Mouse (Mus musculus): ENCODE measurements around the gene Nfasc. TPM values are rescaled to one million over a fixed set of nuclear protein-coding genes. Genes with fewer than 3 reads are reported as not detected.
A peak's percentile ranks its signal among the peaks of the same experiment; 100 is the strongest.

The Nfasc gene
- total RNA-seq, 2 experiments from 2014 or later: 155 to 161 TPM

DNA sequence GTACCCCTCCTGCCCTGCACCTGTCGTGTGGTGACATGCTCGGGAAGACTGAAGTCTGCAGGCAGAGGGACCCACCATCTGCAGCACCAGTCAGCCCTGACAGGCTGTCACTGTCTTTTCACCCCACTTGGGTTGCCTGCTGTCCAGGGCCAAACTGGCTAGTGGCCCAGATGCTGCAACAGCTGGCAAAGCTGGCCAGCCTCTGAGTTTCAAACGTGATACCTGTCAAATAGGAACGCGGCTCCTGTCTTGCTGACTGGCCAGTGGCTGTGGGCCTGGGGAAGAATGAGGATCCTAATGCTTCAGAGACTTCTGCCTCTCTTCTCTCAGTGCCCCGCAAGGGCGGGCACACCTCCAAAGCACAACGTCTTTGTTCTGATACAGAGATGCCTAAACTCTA, 197.8 kb downstream of the Nfasc start:
- peak overlapping the region; percentile 92; the same call in 1 of the 2 replicates for H3K27ac ChIP-seq

DNA sequence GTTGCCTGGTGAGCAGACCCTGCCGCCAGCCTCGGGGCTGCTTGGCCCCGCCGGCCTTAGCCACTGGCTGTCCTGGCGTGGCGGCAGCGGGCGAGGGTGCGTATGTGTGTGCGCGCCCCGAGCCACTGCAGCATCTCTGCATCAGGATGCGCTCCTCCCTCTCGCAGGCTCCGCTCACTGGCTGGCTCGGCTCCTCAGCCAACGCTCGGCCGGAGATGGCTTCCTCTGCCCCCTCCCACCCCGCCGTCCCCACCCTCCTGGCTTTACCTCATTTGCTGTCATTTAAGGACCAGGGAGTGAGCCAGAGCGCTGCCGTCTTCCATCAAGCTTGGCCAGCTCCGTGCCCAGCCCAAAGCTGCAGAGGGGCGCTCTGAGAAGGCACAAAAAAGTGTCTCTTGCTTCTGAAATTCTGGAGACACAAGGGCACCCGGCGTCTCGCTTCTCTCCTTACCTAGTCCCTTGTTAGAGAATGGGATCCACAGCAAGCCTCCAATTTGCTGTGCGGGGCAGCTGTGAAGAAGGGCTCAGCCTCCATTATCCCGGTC, 198.8 kb downstream of the Nfasc start, which contains the start of gene Cntn2:
Cntn2 (minus strand) TSS at position 495 of the 545 bp plus-strand sequence.
- DNase-seq (ENCODE audit: extremely low spot score in 1 of 2, low spot score in 2 of 2): peak; percentile 75 to 79
- Histone ChIP-seq H3K27ac (peak within 1 kb of the TSS; percentile 92), H3K4me3 (peak within 1 kb of the TSS; percentile 85)
- intact Hi-C loops (cut with DNase I): loop anchor here (5.0 kb wide), 1 partner anchor 39 kb away; no protein-coding TSS in a partner anchor
- no peak for TF ChIP-seq CTCF (IDR thresholded peaks at IDR 0.05)

More for the DNA sequence above, 197.8 kb downstream of the Nfasc start:
- no peak for TF ChIP-seq CTCF (IDR thresholded peaks at IDR 0.05)
- H3K4me3 ChIP-seq: no peak overlapping the region
- no peak for DNase-seq (ENCODE audit: extremely low spot score in 1 of 2, low spot score in 2 of 2)
- intact Hi-C loops (cut with DNase I): loop anchor here (5.0 kb wide), 1 partner anchor 39 kb away; no protein-coding TSS in a partner anchor

DNA sequence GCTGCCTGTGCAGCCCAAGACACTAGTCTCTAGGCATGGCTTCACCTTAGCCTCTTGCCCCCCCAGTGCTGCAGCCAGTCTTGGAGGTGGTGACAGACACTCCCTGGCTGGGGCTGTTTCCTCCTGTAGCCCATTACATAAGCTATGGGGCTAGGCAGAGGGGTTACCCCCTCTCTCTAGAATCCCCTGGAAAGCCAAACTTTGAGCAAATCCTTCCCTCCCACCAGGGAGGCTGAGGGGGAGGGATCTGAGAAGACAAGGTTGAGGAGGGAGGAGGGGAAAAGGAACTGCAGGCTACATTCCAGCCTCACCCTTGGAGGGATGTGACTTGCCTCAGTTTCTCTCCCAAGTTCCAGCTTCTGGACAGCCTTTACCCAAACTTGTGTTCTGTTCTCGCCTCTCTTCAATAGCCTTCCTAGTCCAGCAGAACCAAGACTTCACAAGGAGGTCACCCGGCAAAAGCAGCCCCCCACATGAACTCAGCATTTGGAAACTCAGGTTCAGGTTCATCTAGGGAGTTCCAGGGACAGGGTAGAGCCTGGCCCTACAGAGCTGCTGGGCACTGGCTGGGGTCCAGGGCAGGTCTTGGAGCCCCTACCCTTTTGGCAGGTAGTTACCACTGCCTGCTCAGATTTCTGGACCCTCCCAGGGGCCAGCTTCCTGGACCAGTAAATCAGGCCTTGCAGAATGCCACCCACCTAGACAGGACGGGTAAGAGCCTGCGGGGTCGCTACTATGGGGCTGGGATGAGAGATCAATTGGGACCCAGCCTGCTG, 199.6 kb downstream of the Nfasc start:
- no peak for DNase-seq (ENCODE audit: extremely low spot score in 1 of 2, low spot score in 2 of 2)
- H3K27ac ChIP-seq: peak overlapping the region; percentile 92
- intact Hi-C loops (cut with DNase I): loop anchor here (5.0 kb wide), 1 partner anchor 40 kb away; no protein-coding TSS in a partner anchor
- no peak for TF ChIP-seq CTCF (IDR thresholded peaks at IDR 0.05)
- H3K4me3 ChIP-seq: peak overlapping the region; percentile 85

DNA sequence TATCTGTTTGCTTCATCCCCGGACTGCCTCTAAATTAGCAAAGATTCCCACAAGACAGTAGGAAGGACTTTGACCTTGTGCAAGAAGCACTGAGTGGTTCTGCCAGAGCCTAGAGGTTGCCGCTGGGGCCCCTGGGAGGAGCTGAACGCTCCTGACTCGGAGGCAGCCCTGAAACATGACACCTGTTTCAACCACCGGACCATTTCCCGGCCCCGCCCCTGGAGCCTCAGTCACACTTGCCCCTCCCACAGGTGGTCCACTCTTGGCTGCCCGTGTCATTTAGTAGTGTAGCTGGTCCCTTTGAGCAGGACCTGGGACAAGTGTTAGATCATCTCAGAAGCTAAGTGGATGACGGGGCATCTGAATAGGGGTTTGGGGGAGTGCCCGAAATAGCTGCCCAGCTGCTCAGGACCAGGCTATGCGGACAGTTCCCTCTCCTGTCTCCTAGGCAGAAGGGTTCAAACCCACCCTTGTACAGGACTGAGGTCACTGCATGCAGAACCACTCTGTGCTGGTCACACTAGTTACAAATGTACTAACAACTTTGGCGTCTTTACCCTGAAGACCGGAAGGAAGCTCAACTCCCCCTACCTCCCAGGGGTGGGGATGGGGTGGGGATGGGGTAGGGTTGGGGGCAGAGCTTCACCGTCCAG, 200.3 kb downstream of the Nfasc start:
- intact Hi-C loops (cut with DNase I): loop anchor here (5.0 kb wide), 1 partner anchor 41 kb away; no protein-coding TSS in a partner anchor
- Histone ChIP-seq H3K4me3 (peak overlapping the region; percentile 85), H3K27ac (peak overlapping the region; percentile 92)
- DNase-seq (ENCODE audit: extremely low spot score in 1 of 2, low spot score in 2 of 2): no peak
- TF ChIP-seq CTCF (IDR thresholded peaks at IDR 0.05): no peak

DNA sequence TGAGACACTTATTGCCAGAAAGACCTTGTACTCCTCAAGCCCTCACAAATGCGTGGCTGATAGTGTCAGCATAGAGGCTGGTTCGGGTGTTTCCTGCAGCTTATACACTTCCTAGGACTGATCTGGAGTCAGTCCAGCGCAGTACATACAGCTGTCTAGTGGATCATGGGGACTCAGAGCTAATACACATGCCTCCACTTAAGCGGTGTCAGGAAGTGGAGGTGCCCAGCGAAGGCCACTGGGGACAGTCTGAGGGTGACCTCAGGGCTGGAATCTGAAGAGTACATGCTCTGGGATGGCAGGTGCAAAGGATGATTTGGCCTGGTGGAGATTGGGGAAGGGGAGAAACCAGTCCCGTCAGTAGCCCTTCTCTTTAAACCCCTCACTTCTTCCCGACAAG, 200.9 kb downstream of the Nfasc start:
- Histone ChIP-seq H3K4me3 (peak overlapping the region; percentile 85), H3K27ac (0 out of 2 replicates have a peak overlapping the region, but pooled peaks have one; percentile 3)
- DNase-seq (ENCODE audit: extremely low spot score in 1 of 2, low spot score in 2 of 2): no peak
- no peak for TF ChIP-seq CTCF (IDR thresholded peaks at IDR 0.05)
- intact Hi-C loops (cut with DNase I): loop anchor here (5.0 kb wide), 1 partner anchor 42 kb away; no protein-coding TSS in a partner anchor

DNA sequence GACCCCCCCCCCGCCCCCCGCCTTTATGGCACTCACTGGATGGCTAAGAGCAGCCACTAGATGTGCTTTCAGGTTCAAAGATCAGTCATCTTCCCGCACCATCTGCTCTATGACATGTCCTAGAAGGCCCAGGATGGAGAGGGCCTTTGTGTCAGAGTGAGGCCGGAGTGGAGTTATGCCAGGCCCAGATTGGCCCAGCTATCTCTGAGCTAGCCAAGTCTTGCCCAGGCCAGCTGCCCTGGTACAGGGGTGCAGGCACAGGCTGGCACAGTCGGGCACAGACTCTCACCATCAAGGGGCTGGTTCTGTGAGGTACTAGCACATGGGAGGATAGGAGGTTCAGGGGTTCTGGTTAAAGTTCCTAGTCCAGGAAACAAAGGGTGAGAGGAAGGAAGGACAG, 203.9 kb downstream of the Nfasc start:
- no peak overlapping the region for H3K4me3 ChIP-seq
- intact Hi-C loops (cut with DNase I): no loop called here
- peak overlapping the region; percentile 57 for H3K27ac ChIP-seq
- no peak for DNase-seq (ENCODE audit: extremely low spot score in 1 of 2, low spot score in 2 of 2)
- no peak for TF ChIP-seq CTCF (IDR thresholded peaks at IDR 0.05)

DNA sequence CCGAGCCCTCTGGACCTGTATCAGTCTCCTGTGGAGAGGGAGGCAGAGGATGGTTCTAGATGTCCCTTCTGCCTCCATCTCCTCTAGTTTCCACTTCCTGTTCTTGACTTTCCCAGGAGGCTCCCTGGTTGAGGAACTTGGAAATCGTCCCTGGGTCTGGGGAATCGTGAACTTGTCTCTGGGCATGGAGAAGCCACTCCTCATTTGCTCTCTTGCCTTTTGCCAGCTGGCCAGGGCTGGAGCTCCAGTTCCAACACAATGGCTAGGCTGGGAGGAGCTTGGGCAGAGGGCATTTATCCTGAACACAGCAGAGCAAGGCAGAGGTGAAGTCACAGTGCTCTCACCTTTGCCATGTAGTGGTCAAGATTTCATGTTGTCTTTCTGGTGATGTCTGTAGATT, 205.2 kb downstream of the Nfasc start:
- no peak overlapping the region for H3K4me3 ChIP-seq
- TF ChIP-seq CTCF (IDR thresholded peaks at IDR 0.05): no peak
- intact Hi-C loops (cut with DNase I): no loop called here
- DNase-seq (ENCODE audit: extremely low spot score in 1 of 2, low spot score in 2 of 2): no peak
- no peak overlapping the region for H3K27ac ChIP-seq

DNA sequence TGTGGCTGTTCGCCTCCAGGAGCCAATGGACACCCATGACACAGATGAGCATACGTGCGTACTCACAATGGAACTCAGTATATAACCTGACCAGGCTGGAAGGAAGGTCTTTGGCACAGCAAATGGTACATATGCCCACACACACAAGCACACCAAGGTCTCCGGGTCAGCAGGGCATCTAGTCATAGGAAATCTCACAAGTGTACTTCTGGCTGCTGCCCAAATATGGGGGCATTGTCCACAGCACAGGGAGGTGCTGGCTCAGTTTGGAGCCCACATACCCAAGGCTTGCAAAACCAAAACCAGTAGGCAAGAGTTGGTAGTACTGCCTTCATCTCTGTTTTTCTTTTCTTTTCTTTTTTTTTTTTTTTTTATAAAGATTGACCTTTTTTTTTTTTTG, 206.1 kb downstream of the Nfasc start:
- Histone ChIP-seq H3K4me3 (no peak overlapping the region), H3K27ac (no peak overlapping the region)
- intact Hi-C loops (cut with DNase I): no loop called here
- DNase-seq (ENCODE audit: extremely low spot score in 1 of 2, low spot score in 2 of 2): no peak
- TF ChIP-seq CTCF (IDR thresholded peaks at IDR 0.05): no peak

DNA sequence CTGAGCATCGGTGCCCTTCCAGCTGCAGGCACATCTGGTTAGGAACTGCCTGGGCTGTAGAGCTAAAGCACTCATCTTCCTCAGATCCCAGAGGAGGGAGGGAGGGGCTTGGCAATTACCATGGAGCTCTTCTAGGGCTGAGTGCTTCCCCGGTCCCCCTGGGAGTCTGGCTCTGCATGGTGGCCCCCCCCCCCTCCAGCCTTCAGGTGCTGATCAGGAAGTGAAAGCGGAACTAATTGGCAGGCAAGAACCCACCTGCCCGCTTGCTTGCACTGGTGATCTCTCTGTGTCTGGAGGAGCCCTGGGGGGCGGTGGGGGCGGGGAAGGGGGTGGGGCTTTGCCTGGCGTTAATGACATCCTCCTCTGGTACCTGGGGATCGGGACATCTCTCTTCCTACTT, 207.8 kb downstream of the Nfasc start:
- H3K27ac ChIP-seq: no peak overlapping the region

DNA sequence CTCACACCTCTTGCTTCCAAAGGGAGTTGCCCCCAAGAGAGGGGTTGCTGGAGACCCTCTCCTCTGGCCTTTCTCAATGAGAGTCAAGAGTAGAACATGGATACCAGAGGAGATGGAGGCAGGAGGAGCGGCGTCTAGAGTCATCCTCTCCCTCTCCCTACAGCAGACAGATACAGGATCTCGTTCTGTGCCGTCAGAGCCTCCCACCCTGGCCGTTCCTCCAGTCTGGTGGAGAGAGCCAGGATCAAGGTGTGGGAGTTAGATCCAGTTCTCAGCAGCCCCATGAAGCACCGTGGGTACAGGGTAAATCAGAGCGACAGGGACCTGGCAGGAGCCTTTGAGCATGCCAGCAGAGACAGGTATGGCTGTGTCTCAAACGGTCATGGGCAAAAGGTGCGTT, 209.1 kb downstream of the Nfasc start:
- no peak for DNase-seq (ENCODE audit: extremely low spot score in 1 of 2, low spot score in 2 of 2)
- TF ChIP-seq CTCF (IDR thresholded peaks at IDR 0.05): no peak
- intact Hi-C loops (cut with DNase I): no loop called here
- no peak overlapping the region for H3K27ac ChIP-seq
- no peak overlapping the region for H3K4me3 ChIP-seq

More for the DNA sequence above, 207.8 kb downstream of the Nfasc start:
- TF ChIP-seq CTCF (IDR thresholded peaks at IDR 0.05): no peak
- no peak overlapping the region for H3K4me3 ChIP-seq
- DNase-seq (ENCODE audit: extremely low spot score in 1 of 2, low spot score in 2 of 2): no peak
- intact Hi-C loops (cut with DNase I): no loop called here

DNA sequence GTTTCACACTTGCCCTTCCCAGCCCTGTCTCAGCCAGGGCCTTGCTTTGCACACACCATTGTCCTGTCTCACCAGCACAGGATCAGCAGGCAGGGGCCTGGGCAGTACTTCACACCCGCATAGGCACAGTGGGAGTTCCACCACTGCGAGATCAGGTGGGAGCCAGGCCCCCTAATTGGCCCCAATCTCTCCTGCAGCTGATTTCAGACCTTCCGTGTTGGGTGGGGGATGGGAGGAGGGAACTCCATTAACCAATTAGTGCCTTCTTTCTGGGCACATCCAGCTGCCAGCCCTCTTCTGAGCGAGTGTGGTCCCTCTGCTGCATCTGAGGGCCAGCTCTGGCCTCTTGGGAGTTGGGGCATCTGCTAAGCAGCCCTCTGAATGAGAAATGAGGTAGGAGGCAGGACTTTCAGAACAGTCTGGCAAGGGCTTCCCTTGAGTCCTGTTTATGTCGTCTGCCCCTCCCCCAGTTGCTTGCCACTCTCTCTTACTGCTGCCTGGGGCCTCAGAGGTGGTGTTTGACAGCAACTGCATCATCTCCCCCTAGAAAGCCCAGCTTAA, 210.9 kb downstream of the Nfasc start:
- Histone ChIP-seq H3K27ac (no peak overlapping the region), H3K4me3 (no peak overlapping the region)
- TF ChIP-seq CTCF (IDR thresholded peaks at IDR 0.05): no peak
- no peak for DNase-seq (ENCODE audit: extremely low spot score in 1 of 2, low spot score in 2 of 2)
- intact Hi-C loops (cut with DNase I): no loop called here

All from left cerebral cortex, adult 2 months (tissue).